Mouse (Mus musculus): ENCODE measurements around the gene Snx7.

Gene Snx7

DNA sequence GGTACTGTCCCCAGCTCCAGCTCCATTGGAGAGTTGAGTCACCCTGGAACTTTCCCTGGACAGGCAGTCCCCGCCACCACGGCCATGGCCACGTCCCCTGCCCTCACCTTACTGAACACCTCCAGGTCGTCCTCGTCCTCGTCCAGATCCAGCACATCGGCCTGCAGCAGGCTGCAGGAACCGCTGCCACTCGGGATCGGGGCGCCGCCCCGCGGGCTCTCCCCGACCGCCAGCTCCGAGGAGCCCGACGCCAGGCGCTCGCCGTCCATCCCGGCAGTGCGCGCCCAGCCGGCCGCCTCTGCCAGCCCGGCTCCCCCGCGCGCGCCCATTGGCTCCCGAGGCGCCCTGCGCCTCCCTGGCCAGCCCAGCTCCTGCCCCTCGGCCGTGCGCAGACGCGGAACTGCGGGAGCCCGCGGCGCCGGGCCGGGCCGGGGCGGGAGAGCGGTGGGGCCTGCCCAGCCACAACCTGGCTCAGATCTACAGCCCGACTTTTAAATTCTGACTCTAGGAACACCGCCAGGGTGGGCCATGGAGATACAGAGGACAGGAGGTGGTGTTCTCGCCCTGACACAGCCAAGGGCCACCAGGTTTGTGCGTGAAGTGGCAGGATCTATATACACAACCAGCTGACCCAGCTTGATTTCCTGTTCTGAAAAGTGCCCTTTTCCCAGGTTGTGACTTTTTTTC is at the start of gene Snx7:
Gene Snx7 (minus strand): TSS at position 300 of the 687 bp plus-strand sequence.
- DNase-seq = peak; percentile 88 to 97

DNA sequence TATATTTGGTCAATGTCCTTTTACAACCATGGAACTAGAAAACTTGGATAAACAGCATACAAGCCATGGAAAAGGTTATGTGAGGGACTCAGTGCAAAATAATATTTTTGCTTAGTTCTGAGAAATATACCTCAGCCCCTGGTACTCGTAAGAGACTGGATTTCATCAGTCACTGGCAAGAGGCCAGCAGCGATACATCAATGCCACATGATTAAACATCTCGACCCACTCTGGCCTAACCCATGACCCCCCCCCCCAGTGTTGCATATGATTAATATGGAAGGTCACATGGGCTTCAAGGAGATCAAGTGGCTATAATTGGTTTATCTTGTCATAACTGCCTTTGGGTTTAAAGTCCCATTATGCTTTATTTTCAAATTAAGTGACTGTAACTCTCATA is 46.7 kb upstream of the Snx7 start:
- no peak for DNase-seq

DNA sequence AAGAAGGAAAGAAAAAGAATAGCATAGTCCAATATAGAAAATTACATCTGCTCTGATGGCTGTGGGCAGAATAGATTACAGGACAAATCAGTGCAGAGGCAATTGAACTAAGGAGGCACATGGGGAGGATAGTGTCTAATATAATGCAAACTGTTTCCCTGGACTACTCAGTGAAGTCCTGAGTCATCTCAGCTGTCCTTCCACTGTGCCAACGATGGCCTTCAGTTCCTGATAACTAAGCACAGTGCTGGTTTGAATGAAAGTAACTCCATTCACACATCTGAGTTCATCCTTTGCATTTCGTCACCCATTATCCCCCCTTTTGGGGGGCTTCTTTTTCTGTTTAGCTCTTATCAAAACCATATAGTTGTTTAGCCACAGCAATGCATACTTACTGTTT is 25.0 kb upstream of the Snx7 start:
- DNase-seq = no peak

DNA sequence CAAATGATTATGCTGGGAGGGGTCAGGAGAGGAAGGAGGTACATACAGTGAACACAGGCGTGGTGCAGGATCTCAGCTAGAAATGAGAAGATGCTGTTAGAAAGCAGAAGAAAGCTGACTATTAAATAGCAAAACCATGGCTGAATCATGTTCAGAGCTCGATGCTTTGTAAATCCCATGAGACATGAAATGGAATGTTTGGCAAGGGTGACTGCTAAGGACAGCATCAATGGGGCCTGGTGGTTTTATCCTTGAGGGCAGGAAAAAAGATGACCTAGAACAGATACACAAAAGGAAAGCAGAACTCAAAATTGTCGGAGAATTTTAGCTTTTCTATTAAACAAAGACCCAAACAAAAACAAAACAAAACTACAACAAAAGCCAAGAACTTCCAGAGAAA is 6.7 kb upstream of the Snx7 start:
- DNase-seq = no peak

DNA sequence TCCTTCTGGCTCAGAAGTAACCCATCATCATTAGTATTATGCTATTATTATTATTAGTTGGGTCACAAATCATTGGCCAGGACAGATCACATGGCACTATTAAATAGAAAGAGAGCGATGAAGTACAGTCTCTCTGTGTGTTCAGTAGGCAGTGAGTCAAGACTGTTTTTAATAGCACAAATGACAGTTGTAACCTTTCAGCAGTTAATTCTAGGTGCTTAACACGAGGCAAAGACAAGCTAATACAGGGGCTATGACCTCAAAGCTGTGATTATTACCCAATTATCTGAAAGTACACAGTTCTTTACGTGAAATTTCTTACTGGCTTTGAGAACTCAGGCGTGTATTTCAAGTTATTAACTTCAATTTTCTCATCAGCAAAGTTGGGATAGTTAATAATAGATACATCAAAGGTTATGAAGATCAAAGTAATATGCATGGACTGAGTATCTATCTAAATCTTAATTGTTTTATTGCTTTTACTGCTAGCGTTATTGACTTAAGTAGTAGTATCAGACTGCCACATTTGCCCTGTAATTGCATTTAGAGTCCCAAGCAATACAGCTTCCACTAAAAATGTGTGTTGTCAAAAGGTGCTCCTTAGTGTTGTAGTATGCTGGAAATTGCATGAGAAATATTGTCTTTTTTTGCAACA is 4.6 kb upstream of the Snx7 start:
- no peak for DNase-seq

DNA sequence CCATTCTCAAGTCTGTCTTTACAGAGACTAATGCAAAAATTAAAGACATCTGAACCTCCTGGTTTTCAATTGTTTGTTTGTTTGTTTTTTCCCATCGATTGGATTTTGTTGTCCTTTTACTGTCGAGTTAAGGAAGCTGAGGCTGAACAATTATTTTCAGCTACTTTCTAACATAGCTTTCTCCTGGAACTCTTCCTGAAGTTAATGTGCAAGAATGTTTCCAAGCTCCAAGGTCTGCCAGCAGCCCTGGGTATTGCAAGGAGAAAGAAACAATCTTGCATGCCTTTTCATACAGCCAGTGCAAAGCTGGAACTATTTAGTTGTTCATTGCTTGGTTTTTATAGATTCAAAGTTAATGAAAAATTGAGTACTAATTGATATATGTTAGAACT is 584 bp upstream of the Snx7 start:
- no peak for DNase-seq

DNA sequence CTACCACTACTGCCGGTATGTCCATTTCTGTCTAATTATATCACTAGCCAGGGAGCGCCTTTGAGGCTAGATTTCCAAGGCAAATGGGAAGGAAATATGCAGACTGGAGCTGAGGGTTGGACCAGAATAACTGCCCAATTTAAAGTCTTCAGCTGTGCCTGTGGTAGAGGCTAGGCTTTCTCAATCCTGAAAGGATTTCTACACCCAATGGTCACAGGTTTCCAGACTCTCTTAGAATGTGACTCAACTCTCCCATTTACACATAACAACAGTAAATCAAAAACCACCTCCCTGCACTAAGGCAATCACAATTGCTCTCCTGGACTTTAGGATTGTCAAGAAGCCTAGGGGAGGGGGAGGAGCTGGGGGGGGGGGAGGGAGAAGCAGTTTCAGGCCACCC is 645 bp downstream of the Snx7 start:
- no peak for DNase-seq

DNA sequence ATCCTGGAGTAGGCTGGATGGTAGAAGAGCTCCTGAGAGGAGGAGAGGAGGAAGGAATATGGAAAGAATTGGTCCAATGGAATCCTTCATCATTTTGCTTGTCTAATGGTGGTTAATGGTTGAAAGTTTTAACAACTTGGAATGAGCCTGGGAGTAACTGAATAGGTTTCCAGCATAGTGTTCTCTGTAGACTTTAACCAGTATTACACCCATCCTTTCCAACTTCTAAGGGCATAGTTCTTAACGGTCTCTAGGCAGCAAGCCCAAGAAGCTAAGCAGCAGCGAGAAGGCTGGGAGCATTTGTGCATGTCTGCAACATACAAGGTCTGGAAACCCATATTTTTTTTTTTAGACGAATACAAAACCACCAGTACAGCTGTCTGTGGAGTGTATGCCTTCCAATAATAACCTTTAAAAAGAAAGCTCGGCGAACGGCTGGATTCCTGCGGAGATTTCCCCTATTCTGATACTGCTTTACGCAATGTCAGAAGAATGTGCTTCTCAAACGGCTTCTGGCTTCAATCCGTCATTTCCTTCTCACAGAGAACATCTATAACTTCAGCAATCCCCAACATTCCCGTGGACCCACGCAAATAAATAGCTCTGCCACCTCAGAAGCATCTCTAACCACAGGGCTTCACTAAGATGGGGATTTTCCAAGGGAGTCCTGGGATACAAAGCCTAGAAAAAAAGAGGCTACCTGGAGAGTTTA is 1.9 kb downstream of the Snx7 start:
- DNase-seq = peak; percentile 48 to 54

DNA sequence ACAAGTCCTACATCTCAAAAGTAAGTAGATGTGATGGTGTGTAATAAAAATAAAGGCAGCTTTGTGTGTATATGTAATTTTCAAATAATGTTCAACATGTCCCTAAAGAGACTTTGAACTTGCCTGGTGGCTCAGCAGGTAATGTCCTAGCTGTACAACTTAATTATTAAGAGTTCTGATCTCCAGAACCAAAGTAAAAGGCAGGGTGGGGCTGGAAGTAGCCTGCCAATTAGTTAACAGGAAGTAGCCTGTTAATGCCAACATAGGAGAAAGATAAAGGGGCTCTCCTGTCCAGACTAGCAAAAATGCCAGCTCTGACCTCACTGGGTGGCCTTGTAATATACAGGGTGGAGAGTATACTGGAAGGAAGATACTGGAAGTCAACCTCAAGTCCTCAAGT is 3.1 kb downstream of the Snx7 start:
- peak in 1 of 2 experiments; percentile 10 for DNase-seq

DNA sequence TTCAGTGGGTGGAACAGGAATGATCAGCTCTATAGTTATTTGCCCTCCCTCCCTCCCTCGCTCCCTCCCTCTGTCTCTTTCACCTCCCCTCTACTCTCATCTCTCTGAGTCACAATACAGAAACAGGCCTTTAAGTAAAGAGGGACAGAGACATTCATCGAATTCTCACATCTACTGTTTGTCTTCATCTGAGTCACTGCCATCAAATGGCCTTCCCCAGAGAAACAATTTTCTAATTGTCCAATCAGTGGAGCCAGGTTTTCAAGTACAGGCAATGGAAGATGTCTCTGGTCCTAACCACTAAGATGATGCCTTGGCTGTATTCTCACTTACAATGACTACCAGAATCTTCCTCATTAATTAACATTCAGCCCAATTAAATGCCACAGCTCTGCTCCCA is 5.8 kb downstream of the Snx7 start:
- DNase-seq = no peak

DNA sequence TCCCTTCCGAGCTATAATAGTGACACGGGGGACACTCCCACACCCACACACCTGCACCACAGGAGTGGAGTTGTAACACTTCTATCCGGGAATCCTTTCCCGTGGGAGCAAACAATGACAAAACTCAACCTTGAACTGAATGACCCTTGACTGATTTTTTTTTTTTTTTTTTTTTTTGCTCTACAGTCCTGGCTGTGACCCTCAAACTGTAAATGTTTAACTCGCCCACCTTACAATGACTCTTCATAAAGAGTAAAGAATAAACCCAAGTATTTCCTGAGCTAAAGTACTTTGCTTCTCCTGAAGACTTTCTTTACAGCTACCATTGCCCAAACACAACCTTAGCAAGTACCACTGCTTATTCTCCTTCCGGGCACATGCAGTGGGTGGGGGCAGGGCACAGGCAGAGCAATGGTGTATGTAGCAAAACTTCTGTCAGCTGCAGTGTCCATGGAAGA is 6.7 kb downstream of the Snx7 start:
- DNase-seq = peak; percentile 38 to 48

DNA sequence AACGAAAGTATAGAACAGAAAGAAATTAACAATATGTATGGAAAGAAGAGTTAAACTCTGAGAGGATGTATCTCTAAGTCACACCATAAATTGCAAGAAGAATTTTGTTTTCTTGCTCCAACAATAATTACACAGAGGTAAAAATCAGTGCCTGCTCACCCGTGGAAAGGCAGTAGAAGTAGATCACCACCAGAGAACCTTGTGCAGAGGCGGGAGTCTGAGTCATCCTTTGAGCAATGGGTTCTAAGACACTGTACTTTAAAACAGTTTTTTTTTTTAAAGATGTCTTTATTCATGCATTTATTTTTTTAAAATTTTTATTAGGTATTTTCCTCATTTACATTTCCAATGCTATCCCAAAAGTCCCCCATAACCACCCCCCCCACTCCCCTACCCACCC is 9.7 kb downstream of the Snx7 start:
- DNase-seq = no peak

DNA sequence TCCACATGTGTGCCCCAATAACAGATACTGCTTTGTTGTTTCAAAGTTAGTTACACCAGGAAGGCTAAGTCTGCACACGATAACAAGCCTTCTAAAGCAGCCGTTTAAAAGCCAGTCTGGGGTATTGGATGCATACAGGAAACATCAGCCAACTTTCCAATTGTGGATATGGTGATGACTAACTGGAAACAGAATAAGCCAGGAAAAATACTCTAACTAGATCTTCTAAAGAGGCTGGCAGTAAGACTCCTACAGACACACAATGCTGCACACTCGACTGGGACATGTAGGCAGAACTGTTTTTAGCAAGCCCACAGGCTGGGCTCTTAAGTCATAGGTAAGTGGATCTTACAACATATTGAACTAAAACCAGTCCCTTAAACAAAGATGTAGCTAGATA is 15.0 kb downstream of the Snx7 start:
- no peak for DNase-seq

DNA sequence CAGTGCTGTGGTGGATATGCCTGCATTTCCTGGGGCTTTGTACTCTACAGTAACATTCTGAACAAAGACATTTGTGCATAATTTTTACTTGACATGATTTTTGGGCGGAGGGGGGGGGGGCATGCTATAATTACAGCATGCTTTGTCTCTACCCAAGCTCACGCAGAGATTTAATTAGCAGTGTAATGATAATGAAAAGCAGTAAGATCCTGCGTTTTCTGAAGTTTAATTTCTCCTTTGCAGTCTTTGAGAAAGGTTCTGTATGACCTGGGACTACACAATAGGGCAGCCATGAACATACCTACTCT is 16.7 kb downstream of the Snx7 start:
- no peak for DNase-seq

DNA sequence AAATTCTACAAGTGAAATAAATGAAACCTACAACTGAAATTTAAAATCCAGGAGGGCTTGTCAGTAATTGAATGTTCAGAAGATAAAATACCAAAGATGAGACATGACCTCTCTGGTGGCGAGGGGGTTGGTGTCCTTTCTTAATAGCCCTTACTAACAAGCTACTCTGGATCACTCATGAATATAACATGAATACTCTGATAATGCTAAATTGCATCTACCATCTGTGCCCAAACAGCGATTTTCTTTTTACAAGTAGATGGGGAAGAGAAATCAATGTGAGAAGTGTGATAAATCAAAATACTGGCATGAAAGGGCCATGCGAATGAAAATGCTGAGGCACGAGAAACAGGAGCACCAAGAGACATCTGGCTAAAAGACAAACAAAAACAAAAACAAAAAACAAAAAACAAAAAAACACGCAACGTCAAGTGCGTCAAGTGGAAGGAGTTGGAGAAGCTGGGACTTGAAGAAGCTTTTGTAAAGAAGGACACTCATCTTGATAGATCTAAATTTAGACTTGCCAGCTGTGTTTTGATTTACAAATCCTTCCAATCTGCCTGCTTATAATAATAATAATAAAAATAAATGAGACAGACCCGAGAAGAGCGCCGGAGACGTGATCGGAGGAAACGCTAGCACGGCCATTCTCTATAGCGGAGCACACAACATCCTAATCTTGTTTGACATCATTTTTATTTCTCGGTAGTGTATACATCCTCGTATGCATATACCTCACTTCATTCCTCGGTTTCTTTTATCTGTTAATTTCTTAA is 17.3 kb downstream of the Snx7 start:
- DNase-seq = no peak

DNA sequence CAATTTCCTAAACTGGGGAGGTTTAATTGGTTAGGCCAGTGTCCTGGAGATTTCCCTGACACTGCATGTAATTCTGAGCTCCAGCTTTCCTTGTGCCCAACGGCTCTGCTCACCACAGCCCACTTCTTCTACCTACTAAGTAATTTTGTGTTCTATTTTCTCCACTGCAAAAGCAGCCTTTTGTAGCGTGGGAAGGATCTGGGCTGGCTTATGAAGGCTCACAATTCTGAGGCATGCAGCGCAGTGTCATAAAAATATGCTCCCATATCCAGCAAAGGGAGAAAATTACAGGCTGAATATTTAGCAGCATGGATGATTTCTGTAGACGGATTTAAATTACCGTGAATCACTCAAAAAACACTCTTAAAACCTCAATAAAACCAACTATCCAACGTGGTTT is 19.9 kb downstream of the Snx7 start:
- no peak for DNase-seq

DNA sequence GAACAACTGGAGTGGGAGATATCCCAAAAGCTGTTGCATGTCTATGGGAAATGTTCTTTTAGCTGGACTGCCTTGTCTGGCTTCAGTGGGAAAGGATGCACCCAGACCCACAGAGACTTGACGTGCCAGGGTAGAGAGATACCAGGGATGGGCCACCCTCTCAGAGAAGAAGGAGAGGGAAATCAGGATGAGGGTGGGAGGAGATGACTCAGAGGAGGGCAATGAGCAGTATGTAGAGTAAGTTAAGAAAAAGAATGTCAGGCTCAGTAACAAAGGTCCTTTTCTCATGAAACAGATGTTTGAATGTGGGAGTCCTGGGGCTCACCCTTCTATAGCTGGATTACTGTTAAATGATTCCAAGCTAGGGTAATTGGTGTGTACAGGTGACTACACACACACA is 26.1 kb downstream of the Snx7 start:
- no peak for DNase-seq

DNA sequence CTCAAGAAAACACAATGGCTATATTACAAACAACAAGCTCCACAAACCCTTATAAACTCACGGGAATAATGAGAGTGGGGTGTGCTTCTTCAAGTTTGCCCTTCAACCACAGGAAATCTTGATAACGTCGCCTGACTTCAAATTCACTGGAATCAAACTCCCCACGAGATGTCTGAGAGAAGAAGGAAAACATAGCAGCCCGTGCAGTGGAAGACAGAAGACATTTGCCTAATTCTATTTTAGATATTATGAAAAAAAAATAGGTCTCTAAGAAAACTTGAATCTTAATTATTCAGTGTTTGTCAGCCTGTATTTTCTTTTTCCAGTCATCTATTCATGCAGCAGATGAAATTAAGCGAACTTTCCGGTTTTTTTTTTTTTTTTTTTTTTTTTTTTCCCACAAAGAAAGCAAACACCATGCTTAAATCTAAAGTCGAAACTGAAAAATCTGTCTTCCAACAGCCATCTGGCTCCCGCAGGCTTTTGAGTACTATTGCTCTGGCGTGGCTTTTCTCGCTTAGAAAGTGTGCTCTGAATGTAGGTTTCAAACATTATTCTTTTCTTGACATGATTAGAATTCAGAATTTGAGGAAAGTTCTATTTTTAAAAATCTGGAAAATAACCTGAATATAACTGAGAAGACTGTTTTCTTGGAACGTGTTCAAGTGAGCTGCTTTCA is 28.7 kb downstream of the Snx7 start:
- no peak for DNase-seq

DNA sequence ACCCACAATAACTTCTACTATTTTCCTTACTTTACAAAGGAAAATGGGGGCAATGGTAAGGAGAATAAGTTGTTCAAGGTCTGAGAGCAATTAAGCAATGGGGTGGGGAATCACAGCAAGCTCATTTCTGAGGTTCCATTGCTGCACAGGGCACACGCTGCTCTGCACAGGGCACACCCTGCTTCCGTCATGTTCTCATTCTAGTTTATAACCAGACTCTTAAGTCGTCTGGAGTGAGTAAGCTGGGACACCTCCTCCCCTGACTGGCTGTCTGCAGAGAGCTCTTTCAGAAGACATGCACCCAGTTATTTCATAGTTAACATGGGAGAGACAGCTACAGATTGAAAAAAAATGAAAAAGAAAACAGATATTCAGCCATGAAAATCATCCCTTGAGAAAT is 30.7 kb downstream of the Snx7 start:
- DNase-seq = no peak

DNA sequence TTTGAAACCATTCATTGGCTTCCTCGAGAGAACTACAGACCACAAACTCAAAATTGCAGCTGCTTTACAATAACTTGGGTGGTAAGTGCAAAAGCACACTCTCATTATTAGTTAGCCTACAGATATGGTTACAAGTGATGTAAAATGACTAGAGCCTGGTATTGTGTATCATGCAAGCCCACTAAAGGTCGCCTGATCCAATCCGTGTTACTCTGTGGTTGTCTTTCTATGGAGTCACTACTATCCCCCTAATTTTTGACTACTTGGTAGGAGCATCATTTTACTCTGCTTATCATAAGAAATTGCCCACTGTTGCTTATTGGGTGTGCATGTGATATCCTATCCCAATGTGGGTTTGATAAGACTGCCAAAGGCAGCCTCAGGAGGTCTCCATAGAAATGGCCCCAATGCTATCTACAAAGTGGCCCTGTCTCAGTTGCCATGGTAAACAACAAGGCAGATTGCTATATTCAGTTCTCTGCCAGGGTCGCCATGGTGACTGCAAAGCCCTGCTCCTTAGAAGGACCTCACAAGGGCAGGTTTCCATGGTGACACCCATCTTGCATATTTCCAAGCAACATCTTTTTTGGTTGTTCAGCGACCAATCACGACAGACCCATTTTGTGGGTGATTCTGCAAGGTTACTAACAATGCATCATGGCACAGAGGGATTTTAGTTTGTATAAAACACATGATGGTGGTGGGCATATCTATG is 42.1 kb downstream of the Snx7 start:
- DNase-seq = no peak

DNA sequence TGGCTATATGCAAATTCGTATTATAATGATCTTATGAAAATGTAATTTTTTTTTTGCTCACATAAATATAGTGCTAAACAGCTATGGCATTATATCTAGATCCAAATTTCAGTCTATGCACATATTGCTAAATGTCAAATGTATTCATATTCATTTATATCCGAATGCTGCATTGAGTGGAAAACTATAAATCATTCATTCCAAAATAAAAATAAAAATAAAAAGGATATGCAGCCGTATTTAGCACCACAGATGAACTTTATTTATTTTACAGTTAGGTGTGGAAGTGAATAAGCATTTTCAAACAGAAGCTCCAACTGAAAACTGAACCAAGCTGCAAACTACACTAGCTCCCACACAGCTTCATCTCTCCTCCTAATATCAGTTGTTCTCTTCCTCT is 45.5 kb downstream of the Snx7 start:
- no peak for DNase-seq

DNA sequence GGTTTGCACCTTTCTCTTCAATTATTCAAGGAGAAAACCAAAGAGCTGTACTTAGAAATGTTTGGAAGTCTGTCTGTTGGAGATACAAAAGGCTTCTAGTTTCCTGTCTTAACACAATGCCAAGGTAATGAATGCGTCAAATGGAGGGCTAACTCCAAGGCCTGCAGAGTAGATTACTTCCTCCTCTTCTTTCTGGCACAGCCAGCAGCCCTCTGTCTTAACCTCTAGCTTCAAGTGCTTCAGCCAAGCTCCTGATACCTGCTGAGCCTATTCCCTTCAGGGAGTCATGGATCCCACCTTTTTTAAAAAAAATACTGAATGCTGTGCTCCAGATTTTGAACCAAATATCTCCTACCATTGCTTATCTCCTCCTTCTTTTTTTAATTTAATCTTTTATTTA is 51.1 kb downstream of the Snx7 start:
- DNase-seq = no peak
